Mouse (Mus musculus) E14TG2a.4 (cell line): ENCODE results near the gene Stx8.

ENCODE experiments used
- CTCF ChIP-seq: conservative IDR thresholded peaks from 2 replicates; pipeline ENCODE4 v1.5.1; 2014; ENCODE audit warnings: low read length
- NANOG ChIP-seq: IDR thresholded peaks from 2 replicates; pipeline ENCODE4 v1.6.1; 2014; ENCODE audit warnings: borderline replicate concordance, low read length, mixed read lengths
- POU5F1 ChIP-seq: IDR thresholded peaks from 2 replicates; pipeline ENCODE4 v1.6.1; 2014; ENCODE audit warnings: low read length, borderline replicate concordance

- TF ChIP-seq CTCF (no peak), POU5F1 (no peak), NANOG (no peak)
Measured at GRCm38 (mm10) chr11:68199103-68199502, 233.1 kb downstream of the Stx8 start.
